Mouse (Mus musculus): ENCODE data around the gene Serpina3f. TPM values are rescaled to one million over a fixed set of nuclear protein-coding genes. Genes with fewer than 3 reads are reported as not detected.

Gene Serpina3f
- polyA plus RNA-seq, 1 experiment from 2014 or later = not detected

DNA sequence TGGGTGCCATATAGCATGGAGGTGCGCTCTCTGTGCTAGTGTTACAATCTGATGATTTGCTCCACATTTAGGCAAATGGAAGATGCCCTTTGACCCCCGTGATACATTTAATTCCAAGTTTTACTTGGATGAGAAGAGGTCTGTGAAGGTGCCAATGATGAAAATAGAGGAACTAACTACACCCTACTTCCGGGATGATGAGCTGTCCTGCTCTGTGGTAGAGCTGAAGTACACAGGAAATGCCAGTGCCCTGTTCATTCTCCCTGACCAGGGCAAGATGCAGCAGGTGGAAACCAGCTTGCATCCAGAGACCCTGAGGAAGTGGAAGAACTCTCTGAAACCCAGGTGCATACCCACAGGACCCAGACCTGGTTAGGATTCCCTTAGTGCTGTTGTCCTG is 52.0 kb downstream of the Serpina3f start:
- no peak for ATAC-seq (ENCODE audit: low FRiP score, low read depth)
- 82% methylated on average over 3 of the region's 3 CpGs for WGBS

More for the DNA sequence above, 52.0 kb downstream of the Serpina3f start:
- Histone ChIP-seq H3K9ac (no peak overlapping the region), H3K4me2 (replicated peaks) (no peak overlapping the region), H3K4me1 (no peaks in the 10 kb centered on the region), H3K27me3 (replicated peaks) (no peaks in the 10 kb centered on the region), H3K9me3 (no peaks in the 10 kb centered on the region), H3K27ac (no peak overlapping the region), H3K4me3 (no peak overlapping the region), H3K36me3 (no peaks in the 10 kb centered on the region)

Other genes starting within 250 kb of the Serpina3f start
- gene Serpina11, start 224.6 kb upstream of the Serpina3f start, polyA plus RNA-seq (2016; fragmentation: Nextera tagmentation; extraction: Ambion mirVana) = not detected in 2 replicates
- not detected in 2 replicates for gene Serpina9, start 200.8 kb upstream of the Serpina3f start, polyA plus RNA-seq (2016; fragmentation: Nextera tagmentation; extraction: Ambion mirVana)
- not detected in 2 replicates for gene Serpina12, start 170.1 kb upstream of the Serpina3f start, polyA plus RNA-seq (2016; fragmentation: Nextera tagmentation; extraction: Ambion mirVana)
- not detected in 2 replicates for gene Serpina5, start 113.4 kb upstream of the Serpina3f start, polyA plus RNA-seq (2016; fragmentation: Nextera tagmentation; extraction: Ambion mirVana)
- not detected in 2 replicates for gene Serpina3a, start 101.8 kb upstream of the Serpina3f start, polyA plus RNA-seq (2016; fragmentation: Nextera tagmentation; extraction: Ambion mirVana)
- not detected in 2 replicates for gene Serpina3b, start 86.5 kb upstream of the Serpina3f start, polyA plus RNA-seq (2016; fragmentation: Nextera tagmentation; extraction: Ambion mirVana)
- gene Serpina3c, start 60.7 kb upstream of the Serpina3f start, polyA plus RNA-seq (2016; fragmentation: Nextera tagmentation; extraction: Ambion mirVana) = not detected in 2 replicates
- 1.9 and 2.1 TPM in 2 replicates for gene Serpina3g, start 21.7 kb downstream of the Serpina3f start, polyA plus RNA-seq (2016; fragmentation: Nextera tagmentation; extraction: Ambion mirVana)
- 0.30 TPM in 1 of 2 replicates, not detected in the other for gene Serpina3i, start 48.6 kb downstream of the Serpina3f start, polyA plus RNA-seq (2016; fragmentation: Nextera tagmentation; extraction: Ambion mirVana)
- gene Serpina3j, start 100.0 kb downstream of the Serpina3f start, polyA plus RNA-seq (2016; fragmentation: Nextera tagmentation; extraction: Ambion mirVana) = not detected in 2 replicates
- not detected in 2 replicates for gene Serpina3k, start 123.9 kb downstream of the Serpina3f start, polyA plus RNA-seq (2016; fragmentation: Nextera tagmentation; extraction: Ambion mirVana)
- gene Serpina3m, start 123.9 kb downstream of the Serpina3f start, polyA plus RNA-seq (2016; fragmentation: Nextera tagmentation; extraction: Ambion mirVana) = not detected in 2 replicates
- gene Serpina3n, start 192.2 kb downstream of the Serpina3f start, polyA plus RNA-seq (2016; fragmentation: Nextera tagmentation; extraction: Ambion mirVana) = 0.09 and 0.15 TPM in 2 replicates